Mouse (Mus musculus): Measurements from ENCODE around the gene Bmp7. TPM values are rescaled to one million over a fixed set of nuclear protein-coding genes. Genes with fewer than 3 reads are reported as not detected.

Bmp7 gene
- polyA plus RNA-seq, 1 experiment from 2014 or later: 27.5 TPM

DNA sequence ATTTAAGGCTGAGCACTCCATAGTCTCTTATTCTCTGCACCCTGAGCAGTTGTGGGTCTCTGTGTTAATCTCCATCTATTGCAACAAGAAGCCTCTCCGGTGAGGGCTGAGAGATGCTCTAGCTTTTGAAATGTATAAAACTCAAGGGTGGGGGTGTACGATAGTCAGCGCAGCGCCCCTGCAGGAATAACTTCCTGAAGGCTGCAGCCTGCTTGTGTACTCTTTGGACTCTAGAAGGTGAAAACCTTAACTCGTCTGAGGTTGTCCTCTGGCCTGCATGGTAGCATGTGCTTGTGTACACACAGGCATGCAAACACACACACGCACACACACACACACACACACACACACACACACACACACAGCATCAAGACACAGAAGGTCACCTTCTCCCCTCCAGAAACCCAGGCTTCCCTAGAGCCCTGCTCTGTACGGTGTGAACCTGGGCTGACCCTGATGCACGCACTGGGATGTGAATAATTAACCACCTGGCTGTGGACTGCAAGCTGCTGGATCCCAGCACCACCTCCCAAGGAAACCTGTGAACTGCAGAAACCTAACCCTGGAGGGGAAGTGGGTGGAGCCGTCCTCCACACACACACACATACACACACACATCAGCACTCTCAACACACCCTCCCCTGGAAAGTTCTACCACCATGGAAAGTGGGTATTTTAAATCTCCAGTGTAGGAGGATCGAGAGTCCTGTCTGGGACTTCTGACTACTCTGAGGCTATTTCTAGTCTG is 39.0 kb downstream of the Bmp7 start:
- Histone ChIP-seq H3K4me3 (no peak overlapping the region), H3K27ac (no peak overlapping the region), H3K4me2 (no peak overlapping the region), H3K4me1 (peaks cover 28% of the 10 kb centered on the region), H3K9me3 (0 out of 2 replicates have a peak, but pooled peaks cover 8% of the 10 kb centered on the region), H3K36me3 (peaks cover 7% of the 10 kb centered on the region), H3K9ac (no peak overlapping the region), H3K27me3 (no peaks in the 10 kb centered on the region)
- 57% methylated on average over 10 of the region's 10 CpGs for whole genome bisulfite sequencing
- peak; percentile 53; the same call in 1 of the 2 replicates for ATAC-seq (ENCODE audit: insufficient number of reproducible peaks, low FRiP score, low TSS enrichment, low read depth)

DNA sequence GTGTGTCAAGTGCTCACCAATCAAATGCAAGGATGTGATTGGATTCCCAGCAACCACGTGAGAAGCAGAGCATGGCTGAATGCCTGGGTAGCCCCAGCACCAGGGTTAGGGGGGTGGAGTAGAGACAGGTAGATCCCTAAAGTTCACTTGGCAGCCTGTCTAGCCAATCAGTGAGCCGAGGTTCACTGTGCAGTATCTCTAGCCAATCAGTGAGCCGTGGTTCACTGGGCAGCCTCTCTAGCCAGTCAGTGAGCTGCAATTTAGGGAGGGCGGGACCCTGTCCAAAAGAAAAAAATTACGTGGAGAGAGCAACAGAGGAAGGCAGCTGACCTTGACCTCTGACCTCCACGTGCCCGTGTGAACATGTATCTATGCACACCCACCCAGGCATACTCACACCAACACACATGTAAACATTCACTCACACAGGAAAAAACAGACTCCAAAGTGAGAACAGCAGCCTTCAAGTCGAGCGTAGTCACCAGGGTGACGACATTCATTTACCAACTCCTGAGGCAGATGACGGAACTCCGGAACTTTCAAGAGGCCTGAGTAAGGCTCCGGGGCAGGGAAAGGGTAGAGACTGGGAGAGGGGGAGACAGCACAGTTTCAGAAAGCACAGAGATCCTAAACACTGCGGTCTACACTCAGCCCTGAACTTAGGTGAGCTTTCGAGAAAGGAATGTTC is 50.2 kb downstream of the Bmp7 start:
- no peaks in the 10 kb centered on the region for H3K27me3 ChIP-seq
- no peak overlapping the region for H3K27ac ChIP-seq
- H3K4me3 ChIP-seq: no peak overlapping the region
- no peaks in the 10 kb centered on the region for H3K9me3 ChIP-seq
- H3K4me2 ChIP-seq: no peak overlapping the region
- ATAC-seq (ENCODE audit: insufficient number of reproducible peaks, low FRiP score, low TSS enrichment, low read depth): no peak
- H3K9ac ChIP-seq: no peak overlapping the region
- peaks cover 20% of the 10 kb centered on the region for H3K36me3 ChIP-seq
- WGBS: 76% methylated on average over 15 of the region's 15 CpGs
- peaks cover 23% of the 10 kb centered on the region for H3K4me1 ChIP-seq

DNA sequence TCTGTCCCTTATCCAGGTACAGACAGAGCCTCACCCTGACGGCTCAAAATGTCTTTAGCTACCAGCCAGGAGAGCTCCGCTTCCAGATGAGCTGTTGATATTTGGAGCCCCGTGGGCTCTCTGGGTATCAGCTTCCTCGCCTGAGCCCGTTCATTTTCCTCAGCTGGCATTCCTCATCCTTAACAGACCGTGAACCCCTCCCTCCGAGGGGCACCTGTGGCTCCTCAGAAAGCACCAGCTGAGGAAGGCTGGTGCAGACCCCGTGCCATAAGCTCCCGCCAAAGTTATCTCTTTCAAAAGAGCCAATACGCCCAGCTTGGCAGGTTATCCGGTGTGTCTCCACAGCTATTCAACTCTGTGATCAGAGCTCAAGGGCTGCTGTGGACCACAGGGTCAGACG is 50.9 kb downstream of the Bmp7 start:
- ATAC-seq (ENCODE audit: insufficient number of reproducible peaks, low FRiP score, low TSS enrichment, low read depth): no peak
- Histone ChIP-seq H3K9me3 (no peaks in the 10 kb centered on the region), H3K27me3 (no peaks in the 10 kb centered on the region), H3K27ac (no peak overlapping the region), H3K36me3 (peaks cover 16% of the 10 kb centered on the region), H3K9ac (no peak overlapping the region), H3K4me2 (no peak overlapping the region), H3K4me3 (no peak overlapping the region), H3K4me1 (peaks cover 28% of the 10 kb centered on the region)
- WGBS: 76% methylated on average over 12 of the region's 12 CpGs

DNA sequence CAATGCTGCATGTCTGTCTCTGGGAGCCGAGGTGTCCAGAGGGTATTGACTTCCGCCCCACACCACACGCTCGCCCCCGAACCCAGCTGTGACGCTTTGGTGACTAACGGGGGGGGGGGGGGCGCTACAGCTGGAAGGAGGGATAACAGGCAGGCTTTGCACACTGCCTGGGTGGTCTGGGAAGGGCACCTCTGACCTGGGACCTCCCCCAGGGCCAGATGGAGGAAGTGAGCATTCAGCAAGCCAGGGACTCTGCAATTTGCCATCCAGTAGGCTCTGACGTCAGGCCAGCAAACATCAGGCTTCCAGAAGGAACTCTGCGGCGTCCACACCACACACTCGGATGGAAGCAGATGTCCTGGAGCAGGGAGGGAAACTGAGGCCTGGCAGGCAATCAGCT is 52.0 kb downstream of the Bmp7 start:
- WGBS: 40% methylated on average over 11 of the region's 12 CpGs
- Histone ChIP-seq H3K4me1 (peaks cover 34% of the 10 kb centered on the region), H3K27ac (no peak overlapping the region), H3K4me2 (no peak overlapping the region), H3K36me3 (peaks cover 15% of the 10 kb centered on the region), H3K9ac (no peak overlapping the region), H3K4me3 (no peak overlapping the region), H3K9me3 (no peaks in the 10 kb centered on the region), H3K27me3 (no peaks in the 10 kb centered on the region)
- ATAC-seq (ENCODE audit: insufficient number of reproducible peaks, low FRiP score, low TSS enrichment, low read depth): no peak; the same call in 1 of the 2 replicates

DNA sequence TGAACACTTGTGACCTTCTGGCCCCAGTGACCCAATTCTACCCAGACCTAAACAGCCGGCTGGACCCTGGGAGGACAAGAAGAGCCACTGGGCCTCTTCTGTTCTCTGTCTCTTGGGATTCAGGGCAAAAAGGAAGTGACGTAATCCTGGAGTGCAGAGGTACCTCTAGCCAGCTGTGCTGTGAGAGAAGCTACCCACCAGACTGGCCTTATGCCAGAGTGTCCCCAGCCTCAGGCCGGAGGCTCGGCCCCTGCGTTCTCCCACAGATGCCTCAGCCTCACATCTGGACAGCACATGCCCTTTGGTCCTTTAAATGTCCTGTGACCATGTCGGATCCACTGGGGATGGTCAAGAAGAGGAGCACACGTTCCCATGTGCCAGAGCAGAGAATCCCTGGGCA is 54.3 kb downstream of the Bmp7 start:
- no peak overlapping the region for H3K27ac ChIP-seq
- H3K4me3 ChIP-seq: no peak overlapping the region
- 32% methylated on average over 7 of the region's 7 CpGs for WGBS
- no peaks in the 10 kb centered on the region for H3K9me3 ChIP-seq
- H3K36me3 ChIP-seq: peaks cover 2% of the 10 kb centered on the region; the same call in 1 of the 2 replicates
- H3K9ac ChIP-seq: no peak overlapping the region
- H3K27me3 ChIP-seq: no peaks in the 10 kb centered on the region
- no peak overlapping the region for H3K4me2 ChIP-seq
- no peak for ATAC-seq (ENCODE audit: insufficient number of reproducible peaks, low FRiP score, low TSS enrichment, low read depth)
- peaks cover 56% of the 10 kb centered on the region for H3K4me1 ChIP-seq

DNA sequence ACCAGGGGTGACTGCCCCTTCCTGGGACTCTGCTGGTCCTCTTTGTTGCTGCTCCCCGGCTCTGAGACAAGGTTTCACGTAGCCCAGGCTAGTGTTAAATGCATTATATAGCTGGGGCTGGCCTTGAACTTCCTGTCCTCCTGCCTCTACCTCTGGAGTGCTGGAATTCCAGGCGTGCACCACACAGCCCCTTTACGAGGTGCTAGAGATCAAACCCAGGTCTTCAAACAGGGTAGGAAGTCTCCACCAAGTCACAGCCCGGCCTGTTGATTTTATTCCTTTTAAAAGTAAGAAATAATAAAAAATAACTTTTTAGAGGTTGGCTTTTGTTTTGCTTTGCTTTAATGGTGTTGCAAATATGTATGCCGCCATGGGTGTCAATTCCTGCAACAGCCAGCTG is 55.5 kb downstream of the Bmp7 start:
- Histone ChIP-seq H3K9ac (no peak overlapping the region), H3K4me2 (no peak overlapping the region), H3K36me3 (no peaks in the 10 kb centered on the region), H3K27ac (peak overlapping the region; percentile 34; the same call in 1 of the 2 replicates), H3K4me1 (peaks cover 66% of the 10 kb centered on the region), H3K9me3 (no peaks in the 10 kb centered on the region), H3K27me3 (no peaks in the 10 kb centered on the region), H3K4me3 (no peak overlapping the region)
- WGBS: 35% methylated on average over 6 of the region's 6 CpGs
- ATAC-seq (ENCODE audit: insufficient number of reproducible peaks, low FRiP score, low TSS enrichment, low read depth): no peak

DNA sequence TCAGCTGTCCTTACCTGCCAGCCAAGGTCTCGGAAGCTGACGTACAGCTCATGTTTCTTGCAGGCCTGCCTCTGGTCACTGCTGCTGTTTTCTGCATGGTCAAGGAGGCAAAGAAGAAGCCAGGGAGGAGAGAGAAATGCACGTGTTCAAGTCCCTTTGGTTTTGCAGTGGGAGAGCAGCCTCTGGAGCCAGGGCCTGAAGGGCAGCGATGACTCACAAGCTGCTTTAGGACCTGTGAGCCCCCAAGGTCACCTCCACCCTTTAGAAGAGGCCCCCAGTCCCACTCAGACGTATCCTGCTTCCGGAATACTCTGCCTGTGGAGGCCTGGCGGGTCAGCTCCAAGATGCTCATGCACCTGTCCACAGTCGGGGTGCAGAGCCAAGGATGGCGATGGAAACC is 64.9 kb downstream of the Bmp7 start:
- H3K4me2 ChIP-seq: no peak overlapping the region

DNA sequence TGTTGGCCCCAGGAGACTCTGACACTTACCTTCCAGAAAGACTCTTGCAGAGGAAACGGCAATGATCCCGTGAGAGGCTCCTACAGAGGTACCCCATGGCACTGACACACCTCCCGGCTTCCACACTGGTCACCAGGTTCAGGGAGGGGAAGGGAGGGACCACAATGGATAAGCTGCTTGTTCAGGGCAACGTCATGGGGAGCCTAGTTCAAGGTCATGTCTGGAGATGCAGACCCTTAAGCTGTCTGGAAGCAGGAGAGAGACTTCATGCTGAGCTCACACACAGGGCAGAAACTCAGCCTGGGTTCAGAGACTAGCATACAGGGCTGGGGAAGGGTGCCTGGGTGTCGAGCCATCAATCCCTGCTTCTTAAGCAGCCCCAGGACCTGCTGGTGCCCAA is 73.8 kb downstream of the Bmp7 start:
- Histone ChIP-seq H3K27ac (no peak overlapping the region), H3K36me3 (peaks cover 11% of the 10 kb centered on the region), H3K27me3 (no peaks in the 10 kb centered on the region), H3K4me1 (peaks cover 50% of the 10 kb centered on the region), H3K9ac (no peak overlapping the region), H3K4me2 (no peak overlapping the region), H3K4me3 (no peak overlapping the region), H3K9me3 (no peaks in the 10 kb centered on the region)
- WGBS: 65% methylated on average over 5 of the region's 5 CpGs
- ATAC-seq (ENCODE audit: insufficient number of reproducible peaks, low FRiP score, low TSS enrichment, low read depth): no peak

More for the DNA sequence above, 64.9 kb downstream of the Bmp7 start:
- ATAC-seq (ENCODE audit: insufficient number of reproducible peaks, low FRiP score, low TSS enrichment, low read depth): no peak
- Histone ChIP-seq H3K4me3 (no peak overlapping the region), H3K9ac (no peak overlapping the region), H3K36me3 (peaks cover 10% of the 10 kb centered on the region), H3K27ac (no peak overlapping the region), H3K4me1 (peaks cover 16% of the 10 kb centered on the region), H3K27me3 (no peaks in the 10 kb centered on the region), H3K9me3 (no peaks in the 10 kb centered on the region)
- WGBS: 89% methylated on average over 9 of the region's 9 CpGs

DNA sequence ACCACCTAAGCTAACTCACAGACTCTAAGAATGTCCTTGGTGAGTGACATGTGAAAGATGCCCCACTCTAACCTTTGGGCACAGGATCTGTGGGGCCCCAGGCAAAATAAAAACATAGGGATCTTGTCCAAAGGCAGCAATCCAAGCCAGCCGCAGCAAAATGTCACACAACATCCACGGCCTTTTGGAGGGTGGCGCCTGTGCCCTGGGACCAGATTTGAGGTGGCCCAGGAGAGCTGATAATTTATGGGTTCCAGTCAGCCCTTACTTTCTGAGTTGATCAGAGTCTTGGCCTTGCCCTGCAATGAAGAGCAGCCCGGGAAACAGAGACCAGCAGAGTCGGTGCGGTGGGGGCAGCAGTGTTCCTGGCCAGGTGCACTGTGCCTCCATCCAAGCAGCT is 75.0 kb downstream of the Bmp7 start:
- Histone ChIP-seq H3K27ac (no peak overlapping the region), H3K4me1 (peaks cover 54% of the 10 kb centered on the region), H3K4me2 (no peak overlapping the region), H3K27me3 (no peaks in the 10 kb centered on the region), H3K9me3 (no peaks in the 10 kb centered on the region), H3K4me3 (no peak overlapping the region), H3K9ac (no peak overlapping the region), H3K36me3 (peaks cover 11% of the 10 kb centered on the region)
- ATAC-seq (ENCODE audit: insufficient number of reproducible peaks, low FRiP score, low TSS enrichment, low read depth): no peak
- 73% methylated on average over 6 of the region's 6 CpGs for WGBS

DNA sequence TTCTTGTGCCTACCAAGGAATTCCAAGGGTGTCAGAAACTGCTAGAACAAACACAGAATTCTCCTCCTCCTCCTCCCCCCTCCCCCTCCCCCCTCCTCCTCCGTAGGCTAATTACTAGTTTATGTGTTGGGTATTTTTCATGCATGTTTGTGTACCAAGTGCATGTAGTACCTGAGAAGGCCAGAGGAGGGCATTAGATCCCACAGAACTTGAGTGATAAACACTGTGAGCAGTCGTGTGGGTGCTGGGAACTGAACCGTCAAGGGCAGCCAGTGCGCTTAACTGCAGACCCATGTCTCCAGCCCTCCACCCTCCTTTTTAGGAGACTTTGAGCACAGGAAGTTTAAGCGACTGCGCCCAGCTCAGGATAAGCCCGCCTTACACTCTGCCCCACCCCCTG is 75.6 kb downstream of the Bmp7 start:
- 92% methylated on average over 6 of the region's 7 CpGs for WGBS
- no peak overlapping the region for H3K4me2 ChIP-seq
- H3K27ac ChIP-seq: no peak overlapping the region
- H3K36me3 ChIP-seq: peaks cover 6% of the 10 kb centered on the region
- no peaks in the 10 kb centered on the region for H3K27me3 ChIP-seq
- no peak overlapping the region for H3K9ac ChIP-seq
- H3K9me3 ChIP-seq: no peaks in the 10 kb centered on the region
- no peak overlapping the region for H3K4me3 ChIP-seq
- ATAC-seq (ENCODE audit: insufficient number of reproducible peaks, low FRiP score, low TSS enrichment, low read depth): no peak
- H3K4me1 ChIP-seq: peaks cover 54% of the 10 kb centered on the region

DNA sequence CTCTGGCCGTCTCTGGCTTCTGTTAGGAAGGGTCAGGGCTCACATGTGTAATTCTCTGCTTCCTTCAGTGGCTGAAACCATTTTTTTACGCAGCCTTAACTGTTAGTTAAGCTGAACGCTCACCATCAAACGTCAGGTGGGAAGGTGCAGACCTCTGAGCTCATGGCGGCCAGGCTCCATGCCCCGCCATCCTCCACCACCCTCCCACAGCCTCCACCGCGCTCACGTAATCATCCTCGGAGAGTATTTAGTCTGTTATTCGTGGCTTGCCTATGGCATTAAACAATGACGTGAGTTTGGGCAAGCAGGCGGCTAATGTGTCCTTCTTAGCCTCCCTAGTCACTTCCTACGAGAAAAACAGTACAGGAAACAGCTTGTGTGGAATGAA is 76.7 kb downstream of the Bmp7 start:
- Histone ChIP-seq H3K36me3 (peaks cover 2% of the 10 kb centered on the region), H3K27ac (0 out of 2 replicates have a peak overlapping the region, but pooled peaks have one; percentile 33), H3K27me3 (no peaks in the 10 kb centered on the region), H3K4me1 (peaks cover 54% of the 10 kb centered on the region), H3K9me3 (no peaks in the 10 kb centered on the region), H3K4me2 (peak overlapping the region; percentile 46), H3K4me3 (peak overlapping the region; percentile 1; the same call in 1 of the 2 replicates), H3K9ac (no peak overlapping the region)
- 38% methylated on average over 14 of the region's 14 CpGs for WGBS
- ATAC-seq (ENCODE audit: insufficient number of reproducible peaks, low FRiP score, low TSS enrichment, low read depth): no peak

DNA sequence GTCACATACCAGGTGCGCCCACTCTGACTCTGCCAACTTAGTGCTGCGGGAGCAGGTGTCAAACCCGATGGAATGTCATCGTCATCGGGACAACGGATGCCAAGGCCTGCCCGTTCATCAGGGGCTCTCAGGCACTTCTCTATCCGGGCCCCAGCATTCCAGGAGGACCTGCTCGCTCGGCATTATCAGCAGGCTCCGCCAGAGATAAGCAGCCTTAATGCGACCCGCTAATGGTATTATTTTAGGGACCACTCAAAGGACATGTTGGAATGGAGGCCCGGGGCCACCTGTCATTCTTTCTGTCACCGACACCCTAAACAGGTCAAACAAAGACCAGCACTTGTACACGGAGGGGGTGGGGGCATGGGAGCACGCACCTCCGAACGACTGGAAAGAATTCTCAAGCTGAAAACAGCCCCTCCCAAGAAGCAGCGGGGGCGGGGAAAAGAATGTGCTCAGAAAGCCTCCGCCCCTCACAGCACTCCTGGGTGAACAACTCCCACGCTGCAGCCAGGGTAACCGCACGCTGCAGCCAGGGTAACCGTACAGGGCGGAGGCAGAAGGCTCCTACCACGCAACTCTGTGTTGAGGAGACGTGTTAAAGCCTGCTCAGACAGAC is 77.2 kb downstream of the Bmp7 start:
- ATAC-seq (ENCODE audit: insufficient number of reproducible peaks, low FRiP score, low TSS enrichment, low read depth): no peak

More for the DNA sequence above, 77.2 kb downstream of the Bmp7 start:
- Histone ChIP-seq H3K9ac (no peak overlapping the region), H3K27me3 (no peaks in the 10 kb centered on the region), H3K4me2 (peak overlapping the region; percentile 46), H3K4me3 (peak overlapping the region; percentile 1; the same call in 1 of the 2 replicates), H3K36me3 (no peaks in the 10 kb centered on the region), H3K27ac (0 out of 2 replicates have a peak overlapping the region, but pooled peaks have one; percentile 33), H3K9me3 (no peaks in the 10 kb centered on the region), H3K4me1 (peaks cover 54% of the 10 kb centered on the region)
- 22% methylated on average over 29 of the region's 29 CpGs for WGBS

All from limb, embryonic 15.5 days (tissue).